Mouse (Mus musculus) liver, embryonic 11.5 days (tissue): ENCODE measurements at regions not wholly inside any gene's neighbourhood (a gene's known extent, or its start where the extent isn't known, plus 50 kb on each side); places are given as distances from the start of the nearest gene placed in this dataset.
A peak's percentile ranks its signal among the peaks of the same experiment; 100 is the strongest.

Experiments used
- ATAC-seq: fragments of 200-750 bp; cut with Nextera tagmentation; replicated peaks from 2 replicates; pipeline ENCODE4 v1.8.0; 2017; ENCODE audit warnings: moderate number of reproducible peaks, mild to moderate bottlenecking, moderate TSS enrichment, moderate library complexity; ENCODE audit not compliant: low FRiP score
- DNase-seq: peaks from one replicate; pipeline ENCODE4 v3.0.0-alpha.2; 2017; ENCODE audit warnings: low spot score
- H3K27ac ChIP-seq: fragments of 300-500 bp; sonication (generic); 2 replicates; pipeline ENCODE4 v1.5.1; 2014; ENCODE audit warnings: mild to moderate bottlenecking, low read depth, low read length, control low read depth
- H3K27me3 ChIP-seq: fragments of 300-500 bp; sonication (generic); replicated peaks from 2 replicates; pipeline ENCODE4 v1.6.1; 2014; ENCODE audit warnings: low read length, mixed read lengths; ENCODE audit not compliant: control insufficient read depth, insufficient read depth
- H3K36me3 ChIP-seq: fragments of 300-500 bp; sonication (generic); 2 replicates; pipeline ENCODE4 v1.6.1; 2014; ENCODE audit warnings: mild to moderate bottlenecking, low read length, moderate library complexity, mixed read lengths; ENCODE audit not compliant: control insufficient read depth, insufficient read depth
- H3K4me1 ChIP-seq: fragments of 300-500 bp; sonication (generic); replicated peaks from 2 replicates; pipeline ENCODE4 v1.6.1; 2014; ENCODE audit warnings: low read length, mixed read lengths; ENCODE audit not compliant: control insufficient read depth, insufficient read depth
- H3K4me2 ChIP-seq: fragments of 300-500 bp; sonication (generic); 2 replicates; pipeline ENCODE4 v1.6.1; 2014; ENCODE audit warnings: mild to moderate bottlenecking, control low read depth, moderate library complexity
- H3K4me3 ChIP-seq: fragments of 300-500 bp; sonication (generic); 2 replicates; pipeline ENCODE4 v1.5.1; 2014; ENCODE audit warnings: low read depth, low read length, control low read depth
- H3K9ac ChIP-seq: fragments of 300-500 bp; sonication (generic); 2 replicates; pipeline ENCODE4 v1.6.1; 2014; ENCODE audit warnings: low read depth, low read length, control low read depth
- H3K9me3 ChIP-seq: fragments of 300-500 bp; sonication (generic); 2 replicates; pipeline ENCODE4 v1.6.1; 2016; ENCODE audit warnings: low read length, inconsistent platforms, mixed read lengths; ENCODE audit not compliant: control insufficient read depth
- WGBS: fragments of 180-500 bp; shearing (Covaris S2); extraction: QIAGEN DNeasy Blood & Tissue Kit; methylation state at CpG from one replicate; pipeline ENCODE4 v1.1.7; 2014; 5-methylcytosine and 5-hydroxymethylcytosine counted together

DNA sequence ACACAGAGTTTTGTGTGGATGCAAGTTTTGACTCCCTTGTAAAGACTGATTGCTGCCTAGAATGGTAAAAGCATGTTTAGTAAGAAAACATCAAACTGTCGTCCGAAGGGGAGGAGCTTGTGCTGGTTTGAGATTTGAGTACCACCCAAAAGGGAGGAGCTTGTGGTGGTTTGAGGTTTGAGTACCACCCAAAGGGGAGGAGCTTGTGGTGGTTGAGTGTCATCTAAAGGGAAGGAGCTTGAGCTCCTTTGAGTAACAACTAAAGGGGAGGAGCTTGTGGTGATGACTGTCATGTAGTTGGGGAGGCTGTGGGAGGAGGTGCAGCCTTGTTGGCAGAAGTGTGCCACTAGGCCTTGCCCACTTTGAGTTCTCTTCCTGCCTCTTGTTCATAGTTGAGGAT, 192.8 kb upstream of the Ajap1 start:
- H3K27me3 ChIP-seq, result no peaks in the 10 kb centered on the region

DNA sequence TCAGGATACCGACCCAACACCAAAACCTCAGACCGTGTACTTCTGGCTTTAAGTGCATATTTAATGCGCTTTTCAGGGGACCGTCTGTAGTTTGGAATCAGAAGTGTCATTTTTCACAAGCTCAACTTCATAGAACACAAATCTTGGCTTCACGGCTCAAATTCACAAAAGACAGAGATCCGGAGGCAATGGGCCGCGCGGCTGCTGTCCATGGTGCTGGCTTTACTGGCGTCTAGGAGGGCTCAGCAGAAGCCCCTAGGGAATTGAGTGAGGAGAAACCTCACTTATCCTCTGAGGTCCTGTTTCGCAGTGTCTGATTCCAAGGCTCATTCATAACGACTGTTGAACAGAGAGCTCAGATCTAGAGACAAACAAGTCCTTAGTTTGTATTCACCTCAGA, 196.5 kb upstream of the Ajap1 start:
- DNase-seq (peak; percentile 44), ATAC-seq (no peak)
- H3K27me3 ChIP-seq, result no peaks in the 10 kb centered on the region
- WGBS, result 33% methylated on average over 12 of the region's 12 CpGs
- H3K36me3 ChIP-seq, result no peaks in the 10 kb centered on the region
- no peak overlapping the region for H3K4me2 ChIP-seq
- no peaks in the 10 kb centered on the region for H3K9me3 ChIP-seq
- H3K4me1 ChIP-seq, result no peaks in the 10 kb centered on the region
- H3K4me3 ChIP-seq, result no peak overlapping the region
- no peak overlapping the region for H3K9ac ChIP-seq
- H3K27ac ChIP-seq, result no peak overlapping the region

More for the DNA sequence above, 192.8 kb upstream of the Ajap1 start:
- ATAC-seq (no peak), DNase-seq (no peak)
- H3K9me3 ChIP-seq, result no peaks in the 10 kb centered on the region
- H3K36me3 ChIP-seq, result no peaks in the 10 kb centered on the region
- WGBS, result 79% methylated on average over 2 of the region's 2 CpGs
- H3K4me1 ChIP-seq, result no peaks in the 10 kb centered on the region; the same call in 1 of the 2 replicates
- H3K27ac ChIP-seq, result no peak overlapping the region
- no peak overlapping the region for H3K4me3 ChIP-seq
- H3K4me2 ChIP-seq, result no peak overlapping the region
- no peak overlapping the region for H3K9ac ChIP-seq

GRCm38 (mm10) chr4:153688441-153688840, 205.8 kb upstream of the Ajap1 start:
- ATAC-seq, result no peak

GRCm38 (mm10) chr4:153693881-153694280, 211.3 kb upstream of the Ajap1 start:
- Histone ChIP-seq H3K27ac (no peak overlapping the region), H3K36me3 (no peaks in the 10 kb centered on the region)

More at GRCm38 (mm10) chr4:153688441-153688840, 205.8 kb upstream of the Ajap1 start:
- no peak overlapping the region for H3K27ac ChIP-seq
- DNase-seq, result no peak
- H3K9ac ChIP-seq, result no peak overlapping the region
- H3K9me3 ChIP-seq, result no peaks in the 10 kb centered on the region
- 70% methylated on average over 8 of the region's 8 CpGs for WGBS
- no peaks in the 10 kb centered on the region for H3K27me3 ChIP-seq
- no peaks in the 10 kb centered on the region for H3K36me3 ChIP-seq
- no peak overlapping the region for H3K4me2 ChIP-seq
- no peaks in the 10 kb centered on the region for H3K4me1 ChIP-seq
- no peak overlapping the region for H3K4me3 ChIP-seq

DNA sequence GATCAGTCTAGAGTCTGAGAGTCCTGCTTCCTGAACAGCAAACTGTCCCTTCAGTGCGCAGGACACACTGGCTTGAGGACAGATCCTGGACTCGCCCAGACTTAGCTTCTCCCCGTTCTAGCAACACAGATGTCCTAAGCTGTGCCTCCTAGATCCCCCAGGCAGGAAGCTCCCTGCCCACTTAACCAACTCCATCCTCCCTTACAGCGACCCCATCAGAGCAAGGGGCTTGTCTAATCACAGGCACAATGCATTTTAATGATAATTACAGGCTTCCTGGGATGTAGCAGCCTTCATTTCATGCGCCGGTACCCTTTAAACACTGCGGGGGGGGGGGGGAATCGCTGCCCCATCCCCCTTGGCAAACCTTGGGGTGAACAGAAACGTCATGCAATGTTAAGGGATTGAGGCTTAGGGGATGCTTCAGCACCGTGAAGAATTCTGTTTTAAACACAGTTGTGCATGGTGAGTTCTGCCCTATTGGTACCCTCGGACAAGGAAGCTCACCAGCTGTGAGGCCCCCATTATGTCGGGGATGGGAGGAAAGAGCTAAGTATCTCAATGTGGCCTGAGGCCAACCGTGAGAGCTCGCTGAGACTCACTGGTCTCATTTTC, 213.9 kb upstream of the Ajap1 start:
- Histone ChIP-seq H3K4me1 (no peaks in the 10 kb centered on the region), H3K36me3 (no peaks in the 10 kb centered on the region), H3K9me3 (no peaks in the 10 kb centered on the region), H3K27ac (no peak overlapping the region), H3K9ac (no peak overlapping the region), H3K4me2 (no peak overlapping the region), H3K4me3 (no peak overlapping the region), H3K27me3 (no peaks in the 10 kb centered on the region)
- DNase-seq (no peak), ATAC-seq (no peak)
- 60% methylated on average over 14 of the region's 14 CpGs for WGBS

More at GRCm38 (mm10) chr4:153693881-153694280, 211.3 kb upstream of the Ajap1 start:
- H3K4me1 ChIP-seq, result no peaks in the 10 kb centered on the region
- H3K4me3 ChIP-seq, result no peak overlapping the region
- no peak for DNase-seq
- H3K9ac ChIP-seq, result no peak overlapping the region
- no peaks in the 10 kb centered on the region for H3K27me3 ChIP-seq
- no peak for ATAC-seq
- 65% methylated on average over 12 of the region's 12 CpGs for WGBS
- H3K9me3 ChIP-seq, result no peaks in the 10 kb centered on the region
- H3K4me2 ChIP-seq, result no peak overlapping the region

DNA sequence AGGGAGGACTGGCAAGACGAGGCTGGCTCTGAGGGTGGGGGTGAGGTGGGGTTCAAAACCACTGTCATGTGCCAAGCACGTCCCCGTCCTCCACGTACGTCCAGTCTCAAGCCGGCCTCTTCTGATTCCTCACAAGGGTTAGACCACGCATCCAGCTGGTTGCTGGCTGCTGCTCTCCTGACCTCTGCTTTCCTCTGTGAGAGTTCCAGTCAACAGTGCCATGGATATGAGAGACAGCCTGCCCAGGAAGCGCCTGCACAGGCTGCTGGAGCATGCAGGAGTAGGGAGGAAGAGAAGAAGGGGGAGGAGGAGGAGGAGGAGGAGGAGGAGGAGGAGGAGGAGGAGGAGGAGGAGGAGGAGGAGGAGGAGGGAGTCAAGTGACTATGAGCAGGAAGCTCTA, 224.6 kb upstream of the Ajap1 start:
- ATAC-seq (no peak), DNase-seq (no peak)
- H3K36me3 ChIP-seq, result no peaks in the 10 kb centered on the region
- H3K9ac ChIP-seq, result no peak overlapping the region
- H3K27me3 ChIP-seq, result no peaks in the 10 kb centered on the region
- no peak overlapping the region for H3K4me3 ChIP-seq
- no peaks in the 10 kb centered on the region for H3K9me3 ChIP-seq
- no peak overlapping the region for H3K27ac ChIP-seq
- WGBS, result 64% methylated on average over 8 of the region's 8 CpGs
- no peaks in the 10 kb centered on the region for H3K4me1 ChIP-seq
- H3K4me2 ChIP-seq, result no peak overlapping the region

DNA sequence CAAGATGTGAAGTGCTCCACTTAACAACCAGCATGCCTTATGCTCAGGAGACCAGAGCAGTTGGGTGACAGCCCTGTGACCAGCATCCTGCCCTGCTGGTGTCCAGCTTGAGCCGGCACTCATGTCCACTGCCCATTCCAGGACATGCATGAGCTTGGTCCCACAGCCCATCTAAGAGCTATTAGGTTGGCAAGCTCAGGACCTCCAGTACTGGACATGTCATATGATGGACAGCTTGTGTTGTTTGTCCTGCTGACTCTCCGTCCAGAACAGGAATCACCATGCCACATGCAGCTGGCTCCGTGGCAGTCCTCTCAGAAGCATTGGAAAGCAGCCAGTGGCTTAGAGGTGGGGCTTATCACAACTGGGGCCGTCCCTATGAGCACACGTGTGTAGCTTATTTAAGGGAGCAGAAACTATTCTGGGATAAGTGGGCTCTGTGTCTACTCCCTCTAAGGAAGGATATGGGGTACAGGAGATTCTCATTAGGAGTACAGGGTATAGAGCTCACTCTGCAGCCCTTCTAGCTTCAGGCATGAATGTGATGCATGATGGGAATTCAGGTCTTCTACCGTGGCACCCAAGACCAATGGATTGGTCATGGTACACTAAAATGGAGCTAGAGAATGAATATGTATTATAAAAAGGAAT, 232.5 kb upstream of the Ajap1 start:
- H3K36me3 ChIP-seq, result no peaks in the 10 kb centered on the region
- H3K4me1 ChIP-seq, result no peaks in the 10 kb centered on the region
- no peak overlapping the region for H3K4me2 ChIP-seq
- DNase-seq (no peak), ATAC-seq (no peak)
- no peak overlapping the region for H3K9ac ChIP-seq
- 69% methylated on average over 6 of the region's 6 CpGs for WGBS
- no peaks in the 10 kb centered on the region for H3K9me3 ChIP-seq
- no peak overlapping the region for H3K27ac ChIP-seq
- no peaks in the 10 kb centered on the region for H3K27me3 ChIP-seq
- no peak overlapping the region for H3K4me3 ChIP-seq

- no peak overlapping the region for H3K4me2 ChIP-seq
- WGBS, result 84% methylated on average over 12 of the region's 12 CpGs
Observed at GRCm38 (mm10) chr4:153717273-153717672, 234.7 kb upstream of the Ajap1 start.

DNA sequence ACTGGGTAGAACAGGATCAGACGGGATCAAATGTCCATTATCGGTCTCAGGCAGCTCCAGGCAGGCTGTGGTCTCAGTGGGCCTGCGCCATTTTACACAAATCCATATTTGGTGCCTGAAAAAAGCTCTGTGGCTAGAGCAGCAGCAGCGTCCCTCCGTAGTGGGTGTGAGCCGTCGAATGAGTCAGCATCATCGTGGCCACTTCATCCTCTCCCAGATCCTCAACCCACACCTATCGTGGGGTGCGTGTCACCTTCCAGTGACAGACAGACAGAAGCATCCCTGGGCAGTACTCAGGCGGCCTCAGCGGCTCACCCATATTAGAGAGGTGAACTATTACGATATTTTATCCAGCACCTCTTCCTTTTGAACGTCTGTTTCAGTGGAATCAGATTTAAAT, 233.0 kb upstream of the A430005L14Rik start:
- WGBS, result 78% methylated on average over 14 of the region's 14 CpGs

More at GRCm38 (mm10) chr4:153717273-153717672, 234.7 kb upstream of the Ajap1 start:
- Histone ChIP-seq H3K4me1 (no peaks in the 10 kb centered on the region), H3K9me3 (no peaks in the 10 kb centered on the region), H3K9ac (no peak overlapping the region), H3K27me3 (no peaks in the 10 kb centered on the region), H3K36me3 (no peaks in the 10 kb centered on the region), H3K4me3 (no peak overlapping the region), H3K27ac (no peak overlapping the region)
- no peak for DNase-seq
- ATAC-seq, result no peak

More for the DNA sequence above, 233.0 kb upstream of the A430005L14Rik start:
- no peak for DNase-seq
- no peak for ATAC-seq
- H3K9ac ChIP-seq, result no peak overlapping the region
- H3K27me3 ChIP-seq, result no peaks in the 10 kb centered on the region
- H3K4me3 ChIP-seq, result no peak overlapping the region
- H3K9me3 ChIP-seq, result no peaks in the 10 kb centered on the region
- no peaks in the 10 kb centered on the region for H3K36me3 ChIP-seq
- H3K4me2 ChIP-seq, result no peak overlapping the region
- no peak overlapping the region for H3K27ac ChIP-seq
- H3K4me1 ChIP-seq, result no peaks in the 10 kb centered on the region
